Mouse (Mus musculus): Measurements from ENCODE around the gene Pear1.

DNA sequence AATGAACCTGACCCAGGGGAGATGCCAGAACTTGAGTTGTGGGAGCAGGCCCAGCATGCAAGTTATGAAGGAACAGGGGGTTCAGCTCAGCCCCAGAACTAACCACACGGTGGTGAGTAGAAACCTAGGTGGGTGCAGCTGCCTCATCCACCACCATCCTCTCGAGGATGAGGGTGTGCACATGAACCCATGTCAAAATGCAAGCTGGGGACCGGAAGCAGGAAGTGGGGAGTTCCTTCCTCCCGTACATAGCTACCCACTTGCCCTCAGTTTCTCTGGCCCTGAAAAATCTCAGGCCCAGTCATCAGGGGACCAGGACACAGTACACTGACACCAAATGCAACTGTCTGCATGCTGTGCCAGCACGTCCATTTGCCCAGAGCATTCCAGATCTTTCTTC is 23.6 kb upstream of the Pear1 start:
- TF ChIP-seq CHD2 (IDR thresholded peaks at IDR 0.05; ENCODE audit: low read depth, low read length): no peak
- TF ChIP-seq ZNF384 (IDR thresholded peaks at IDR 0.05; ENCODE audit: low read depth, low read length): no peak
